Mouse (Mus musculus) macrophage (primary cell): ENCODE results near the gene Gm13178. TPM values are rescaled to one million over a fixed set of nuclear protein-coding genes. Genes with fewer than 3 reads are reported as not detected.

ENCODE experiments used
- H3K27ac ChIP-seq: fragments of 350-480 bp; formaldehyde crosslinking; 2 replicates; pipeline ENCODE4 v1.9.0; 2021
- H3K36me3 ChIP-seq: fragments of 350-480 bp; formaldehyde crosslinking; 2 replicates; pipeline ENCODE4 v1.9.0; 2021; ENCODE audit errors: inconsistent target
- H3K4me3 ChIP-seq: fragments of 350-480 bp; formaldehyde crosslinking; 2 replicates; pipeline ENCODE4 v1.9.0; 2021; ENCODE audit errors: inconsistent target
- H3K79me2 ChIP-seq: fragments of 350-480 bp; formaldehyde crosslinking; 2 replicates; pipeline ENCODE4 v1.9.0; 2021; ENCODE audit errors: inconsistent target
- WGBS: methylation state at CpG from one replicate; pipeline ENCODE4 v1.1.7; 2026; ENCODE audit warnings: inconsistent platforms; ENCODE audit not compliant: missing documents; 5-methylcytosine and 5-hydroxymethylcytosine counted together
- polyA plus RNA-seq: library from polyadenylated mRNA; stranded (reverse); fragments of 250-400 nt; gene quantifications from 3 replicates; pipeline ENCODE4 v1.2.4, GENCODE M21; 2018; ENCODE audit warnings: inconsistent platforms
- total RNA-seq, 78 experiments: library from RNA; depleted of rRNA; stranded (reverse); fragments of 250-400 nt; gene quantifications; 1 replicate in 9 of 78; 2 replicates in 24 of 78; 3 replicates in 43 of 78; 4 replicates in 2 of 78; pipeline ENCODE4 v1.2.4; 2018; ENCODE audit warnings: inconsistent platforms in 56 of 78

The Gm13178 gene
- total RNA-seq (2018; cell fraction: chromatin; rRNA removed) = not detected
- total RNA-seq (2018; cell fraction: cytosol; rRNA removed) = not detected
- not detected for total RNA-seq (2018; cell fraction: nucleus; rRNA removed)
- polyA plus RNA-seq = not detected in 3 replicates

GRCm38 (mm10) chr4:144721304-144721703, at the start of gene Gm13178:
TSS of gene Gm13178 (minus strand) at chr4:144721404.
- H3K27ac ChIP-seq = no peak within 1 kb of the TSS
- no peaks in the 10 kb centered on the region for H3K79me2 ChIP-seq
- no peaks in the 10 kb centered on the region for H3K36me3 ChIP-seq
- no peak within 1 kb of the TSS for H3K4me3 ChIP-seq
- WGBS = 91% methylated on average over 1 of the region's 1 CpGs

GRCm38 (mm10) chr4:144765722-144766121, 44.5 kb upstream of the Gm13178 start:
- WGBS = 23% methylated on average over 2 of the region's 2 CpGs
- no peaks in the 10 kb centered on the region for H3K36me3 ChIP-seq
- H3K4me3 ChIP-seq = no peak overlapping the region
- H3K27ac ChIP-seq = no peak overlapping the region
- H3K79me2 ChIP-seq = no peaks in the 10 kb centered on the region

GRCm38 (mm10) chr4:144749139-144749538, 27.9 kb upstream of the Gm13178 start:
- Histone ChIP-seq H3K4me3 (no peak overlapping the region), H3K79me2 (no peaks in the 10 kb centered on the region), H3K36me3 (no peaks in the 10 kb centered on the region), H3K27ac (no peak overlapping the region)
- WGBS = 0% methylated on average over 1 of the region's 1 CpGs

- H3K4me3 ChIP-seq = no peak overlapping the region
- no peak overlapping the region for H3K27ac ChIP-seq
- no peaks in the 10 kb centered on the region for H3K36me3 ChIP-seq
- no peaks in the 10 kb centered on the region for H3K79me2 ChIP-seq
- 89% methylated on average over 1 of the region's 1 CpGs for WGBS
Measured at GRCm38 (mm10) chr4:144719691-144720090, 1.5 kb downstream of the Gm13178 start.

- Histone ChIP-seq H3K27ac (no peak overlapping the region), H3K4me3 (no peak overlapping the region), H3K36me3 (no peaks in the 10 kb centered on the region), H3K79me2 (no peaks in the 10 kb centered on the region)
- 85% methylated on average over 1 of the region's 1 CpGs for WGBS
Measured at GRCm38 (mm10) chr4:144718288-144718687, 2.9 kb downstream of the Gm13178 start.

GRCm38 (mm10) chr4:144686268-144686667, 34.9 kb downstream of the Gm13178 start, which contains the start of gene Gm436:
TSS of gene Gm436 (minus strand) at chr4:144686368.
- no peak within 1 kb of the TSS for H3K27ac ChIP-seq
- 70% methylated on average over 2 of the region's 2 CpGs for WGBS
- H3K79me2 ChIP-seq = no peaks in the 10 kb centered on the region
- H3K4me3 ChIP-seq = no peak within 1 kb of the TSS
- H3K36me3 ChIP-seq = no peaks in the 10 kb centered on the region

Other genes with a start within 250 kb of the Gm13178 start
- not detected in 3 replicates for gene 9430007A20Rik, start 201.6 kb downstream of the Gm13178 start, polyA plus RNA-seq
- not detected in 3 replicates for gene Gm13124, start 156.3 kb downstream of the Gm13178 start, polyA plus RNA-seq
- gene Aadacl4, start 107.7 kb downstream of the Gm13178 start, polyA plus RNA-seq = not detected in 3 replicates
- not detected in 3 replicates for gene Gm436, start 35.0 kb downstream of the Gm13178 start, polyA plus RNA-seq
- not detected in 3 replicates for gene Gm438, start 65.2 kb upstream of the Gm13178 start, polyA plus RNA-seq
- 386 to 676 TPM (median 674 TPM) in 3 replicates for gene Dhrs3, start 171.4 kb upstream of the Gm13178 start, polyA plus RNA-seq